Mouse (Mus musculus) megakaryocyte, adult 5-6 weeks (primary cell): ENCODE data around the gene Rcc1. TPM values are rescaled to one million over a fixed set of nuclear protein-coding genes. Genes with fewer than 3 reads are reported as not detected.
A peak's percentile ranks its signal among the peaks of the same experiment; 100 is the strongest.

Experiments
- ATAC-seq: 2 replicates; pipeline ENCODE4 v1.8.0; 2016; ENCODE audit warnings: mild to moderate bottlenecking, inconsistent platforms; ENCODE audit not compliant: poor library complexity, severe bottlenecking
- total RNA-seq, 2 experiments: library from RNA; stranded (forward) in 1 of 2; stranded (reverse) in 1 of 2; fragments of 153-499, 151-499 nt in 1 of 2; fragments of 221-1000, 200-1000 nt in 1 of 2; gene quantifications; 2 replicates each; pipeline versions ENCODE4 v1.2.3 to v1.2.4; 2015 to 2017

Rcc1 gene
- total RNA-seq (2015) (14.0 TPM in 2 replicates), total RNA-seq (2017) (20.4 and 21.0 TPM in 2 replicates)

- peak; percentile 96 for ATAC-seq
Measured at GRCm38 (mm10) chr4:132353481-132353885, at the start of gene Rcc1. Rcc1 (minus strand) TSS chr4:132353605.

DNA sequence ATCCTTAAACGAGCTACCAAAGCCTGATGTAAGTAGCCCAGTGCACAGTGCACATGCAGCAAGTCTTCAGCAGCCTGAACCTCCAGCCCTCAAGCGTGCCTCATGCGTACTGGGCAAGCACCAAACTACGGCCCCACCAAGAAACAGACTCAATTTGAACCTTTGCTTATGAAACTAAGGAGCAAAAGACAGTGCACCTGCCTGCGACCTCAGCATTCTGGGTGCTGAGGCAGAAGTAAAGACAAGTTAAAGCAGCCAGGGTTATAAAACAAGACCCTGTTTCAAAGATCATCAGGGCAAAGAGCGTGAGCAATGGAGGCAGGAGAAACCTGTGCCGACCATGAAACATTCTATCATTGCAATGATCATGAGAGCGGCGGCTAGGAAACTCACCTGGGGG is 47.6 kb upstream of the Rcc1 start:
- ATAC-seq: no peak

- no peak for ATAC-seq
Measured at GRCm38 (mm10) chr4:132398863-132399262, 45.5 kb upstream of the Rcc1 start.

GRCm38 (mm10) chr4:132398045-132398774 is 44.8 kb upstream of the Rcc1 start:
- ATAC-seq: 0 out of 2 replicates have a peak, but pooled peaks have one; percentile 49

DNA sequence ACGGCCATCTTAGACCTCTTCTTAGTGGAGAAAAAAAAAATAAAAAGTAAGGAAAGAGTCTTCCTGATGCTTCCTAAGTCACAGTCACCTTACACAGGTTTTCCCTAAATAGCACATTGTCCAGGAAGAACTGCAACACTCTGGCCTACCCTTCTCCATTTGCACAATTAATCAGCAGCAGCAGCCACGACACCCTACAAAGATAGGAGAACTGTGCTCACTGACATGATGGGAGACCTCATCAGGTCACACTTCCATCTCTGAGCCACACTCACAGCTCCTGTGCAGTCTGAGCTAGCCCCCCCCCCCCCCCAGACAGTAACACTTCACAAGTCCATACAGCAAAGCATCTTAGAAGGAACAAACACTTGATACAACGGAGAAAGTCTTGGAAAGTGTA is 43.7 kb upstream of the Rcc1 start:
- no peak for ATAC-seq

- ATAC-seq: no peak
Measured at GRCm38 (mm10) chr4:132396251-132396650, 42.8 kb upstream of the Rcc1 start.

DNA sequence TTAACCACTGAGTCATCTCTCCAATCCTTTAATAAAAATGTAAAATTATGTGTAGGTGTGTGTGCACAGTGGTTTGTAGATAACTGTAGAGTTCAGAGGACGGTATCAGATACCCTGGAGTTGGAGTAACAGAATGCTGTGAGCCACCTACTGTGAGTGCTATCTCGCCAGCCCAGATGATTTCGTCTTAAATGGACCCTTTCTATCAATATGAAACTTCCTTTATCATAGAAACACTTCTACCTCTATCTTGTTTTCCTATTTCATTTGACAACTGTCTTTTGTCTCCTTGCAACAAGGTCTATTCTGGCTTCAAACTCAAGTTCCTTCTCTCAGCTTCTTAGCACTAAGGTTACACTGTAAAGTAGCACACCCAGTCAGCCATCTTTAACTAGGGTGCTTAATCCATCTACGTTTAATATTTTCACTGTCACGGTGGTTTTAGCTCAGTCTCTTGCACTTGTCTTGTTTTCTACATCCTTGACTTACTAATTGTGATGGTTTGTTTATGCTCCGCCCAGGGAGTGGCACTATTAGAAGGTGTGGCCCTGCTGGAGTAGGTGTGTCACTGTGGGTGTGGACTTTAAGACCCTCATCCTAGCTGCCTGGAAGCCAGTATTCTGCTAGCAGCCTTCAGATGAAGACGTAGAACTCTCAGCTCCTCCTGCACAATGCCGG is 37.8 kb upstream of the Rcc1 start:
- no peak for ATAC-seq

DNA sequence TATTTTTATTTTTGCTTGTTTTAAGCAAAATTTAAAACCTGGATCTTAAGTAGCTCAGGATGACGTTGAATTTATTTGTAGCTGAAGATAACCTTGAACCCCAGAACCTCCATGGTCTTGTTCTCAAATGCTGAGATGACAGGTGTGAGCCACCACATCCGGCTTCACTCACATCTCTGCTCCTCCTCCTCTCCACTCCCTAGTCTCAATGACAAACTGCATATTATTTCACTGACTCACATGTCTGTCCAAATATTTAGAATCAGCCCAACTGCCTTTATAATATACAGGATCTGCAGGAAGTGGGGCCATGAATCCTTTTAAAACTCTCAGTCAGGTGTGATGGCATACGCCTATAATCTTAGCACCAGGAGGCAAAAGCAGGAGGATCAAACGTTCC is 35.9 kb upstream of the Rcc1 start:
- ATAC-seq: no peak

- no peak for ATAC-seq
Measured at GRCm38 (mm10) chr4:132387617-132388016, 34.2 kb upstream of the Rcc1 start.

DNA sequence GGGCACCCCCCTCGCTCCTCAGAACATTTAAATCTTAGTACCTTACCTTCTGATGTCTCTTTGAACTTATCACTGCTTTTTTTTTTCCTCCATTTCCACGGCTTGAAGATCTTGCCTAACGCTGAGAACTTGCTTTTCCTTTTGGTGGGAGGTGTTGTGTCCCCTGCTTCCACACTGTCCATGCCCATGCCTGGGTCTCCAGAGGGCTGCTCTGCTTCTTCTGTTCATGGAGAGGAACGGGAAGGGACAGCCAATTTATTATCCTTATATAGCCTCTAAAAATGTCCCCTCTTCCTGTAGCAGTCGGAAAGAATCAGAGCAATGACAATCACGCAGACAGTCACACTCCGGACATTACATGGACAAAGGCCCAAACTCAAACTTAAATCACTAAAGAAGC is 33.4 kb upstream of the Rcc1 start:
- ATAC-seq: no peak

DNA sequence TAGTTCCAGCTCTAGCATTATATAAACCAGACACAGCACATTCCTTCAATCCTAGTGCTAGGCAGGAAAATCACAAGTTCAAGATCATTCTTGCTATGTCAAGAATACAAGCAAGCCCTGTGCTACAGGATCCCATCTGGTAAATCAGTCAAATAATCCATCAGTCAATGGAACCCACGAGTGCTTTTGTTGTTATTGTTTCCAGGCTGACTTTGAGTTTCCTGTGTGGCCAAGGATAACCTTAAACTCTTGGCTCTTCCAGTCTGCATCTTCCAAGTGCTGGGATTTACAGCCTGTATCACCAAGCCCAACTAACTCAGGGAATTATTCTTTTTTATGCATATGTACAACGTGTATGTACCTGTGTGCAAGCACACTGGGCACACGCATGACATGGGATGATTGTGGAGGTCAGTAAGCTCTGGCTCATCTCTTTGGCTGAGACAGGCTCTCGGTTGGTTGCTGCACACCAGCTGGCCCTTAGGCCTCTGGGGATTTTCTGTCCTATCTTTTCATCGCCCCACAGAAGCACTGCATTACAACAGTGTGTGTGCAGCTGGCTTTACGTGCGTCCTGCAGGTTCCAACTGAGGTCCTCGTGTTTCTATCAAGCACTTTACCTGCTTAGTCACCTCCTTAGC is 32.5 kb upstream of the Rcc1 start:
- no peak for ATAC-seq

DNA sequence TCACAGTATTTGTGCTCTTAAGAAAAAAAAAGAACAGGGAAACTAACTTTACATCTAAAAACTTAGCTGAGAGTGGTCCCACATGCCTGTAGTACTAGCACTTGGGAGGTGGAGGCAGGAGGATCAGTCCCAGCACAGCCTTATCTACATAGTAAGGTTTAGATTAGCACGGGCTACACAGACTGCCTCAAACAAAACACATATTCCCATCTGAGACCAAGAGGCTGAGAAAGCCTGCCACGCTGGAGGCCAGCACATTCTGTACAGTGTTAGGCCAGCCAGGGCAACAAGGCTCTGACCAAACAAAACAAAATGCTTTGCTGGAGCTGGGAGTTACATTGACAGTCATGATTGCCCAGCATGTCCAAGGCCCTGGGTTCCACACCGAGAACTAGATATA is 30.1 kb upstream of the Rcc1 start:
- no peak for ATAC-seq

DNA sequence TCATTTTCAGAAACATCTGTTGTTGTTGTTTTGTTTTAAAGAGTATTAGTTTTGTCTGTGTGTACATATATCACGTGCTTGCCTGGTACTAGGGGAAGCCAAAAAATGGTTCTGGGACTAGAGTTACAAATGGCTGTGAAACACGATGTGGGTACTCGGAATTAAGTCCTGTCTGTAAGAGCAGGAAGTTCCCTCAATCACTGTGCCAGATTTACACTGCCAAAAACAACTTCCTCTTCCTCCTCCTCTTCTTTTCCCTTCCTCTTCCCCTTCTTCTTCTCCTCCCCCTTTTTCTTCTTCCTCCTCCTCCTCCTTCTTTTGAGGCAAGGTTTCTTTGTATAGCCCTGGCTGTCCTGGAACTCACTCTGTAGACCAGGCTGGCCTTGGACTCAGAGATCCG is 28.9 kb upstream of the Rcc1 start:
- no peak for ATAC-seq

- ATAC-seq: no peak
Measured at GRCm38 (mm10) chr4:132380965-132381616, 27.7 kb upstream of the Rcc1 start.

DNA sequence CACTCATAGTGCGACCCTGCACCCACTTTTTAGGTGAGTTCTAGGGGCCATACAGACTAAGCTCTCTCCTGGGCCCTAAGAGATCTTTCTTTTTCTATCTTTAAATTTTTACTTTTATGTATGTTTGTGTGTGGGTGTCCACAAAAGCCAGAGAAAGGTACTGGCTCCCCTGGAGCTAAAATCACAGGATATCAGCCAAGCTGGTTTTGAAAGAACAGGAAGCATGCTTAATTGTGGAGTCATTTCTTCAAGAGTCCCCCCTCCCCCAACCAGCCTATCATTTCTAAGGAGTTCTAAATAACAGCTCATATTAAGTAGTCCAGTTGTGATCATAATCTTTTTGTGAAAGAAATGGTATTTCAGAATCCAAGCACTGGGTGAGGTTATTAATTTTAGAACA is 20.4 kb upstream of the Rcc1 start:
- no peak for ATAC-seq

DNA sequence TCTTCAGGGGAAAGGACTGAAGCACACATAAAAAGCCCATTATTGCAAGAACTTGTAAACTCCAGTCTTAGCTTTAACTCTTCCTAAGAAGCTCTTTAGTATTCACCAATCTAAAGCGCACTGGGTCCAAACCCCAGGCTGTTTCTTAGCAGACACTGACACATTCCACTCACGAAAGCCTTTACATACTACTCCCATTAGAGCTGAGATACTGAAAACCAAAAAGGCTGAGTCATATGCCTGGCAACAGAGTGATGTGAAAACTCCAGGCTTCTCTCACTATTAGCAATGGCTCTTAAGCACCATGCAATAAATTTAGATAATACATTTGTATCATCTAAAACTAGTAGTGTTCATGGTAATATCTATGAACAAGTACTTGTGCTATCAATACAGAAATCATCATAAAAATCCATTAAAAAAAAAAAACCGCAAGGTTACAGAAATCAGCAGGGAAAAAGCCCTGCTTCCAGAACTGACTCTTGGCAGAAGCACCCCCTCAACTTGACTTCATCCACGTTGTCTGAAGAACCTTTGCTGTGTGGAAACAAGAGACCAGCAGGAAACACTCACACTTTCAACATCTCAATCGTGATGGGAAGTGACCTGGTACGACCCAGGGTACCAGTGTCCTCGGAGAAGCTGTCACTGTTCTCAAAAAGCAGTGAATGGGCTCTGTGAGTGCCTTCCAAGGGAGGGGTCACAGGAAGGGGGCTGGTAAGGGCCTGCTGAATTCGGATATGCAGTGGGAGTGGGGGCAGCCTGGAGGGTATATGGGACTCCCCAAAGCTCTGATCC is 16.7 kb upstream of the Rcc1 start:
- ATAC-seq: no peak

GRCm38 (mm10) chr4:132367480-132368201 is 14.2 kb upstream of the Rcc1 start:
- ATAC-seq: no peak

- ATAC-seq: no peak
Measured at GRCm38 (mm10) chr4:132365450-132366060, 12.2 kb upstream of the Rcc1 start.

DNA sequence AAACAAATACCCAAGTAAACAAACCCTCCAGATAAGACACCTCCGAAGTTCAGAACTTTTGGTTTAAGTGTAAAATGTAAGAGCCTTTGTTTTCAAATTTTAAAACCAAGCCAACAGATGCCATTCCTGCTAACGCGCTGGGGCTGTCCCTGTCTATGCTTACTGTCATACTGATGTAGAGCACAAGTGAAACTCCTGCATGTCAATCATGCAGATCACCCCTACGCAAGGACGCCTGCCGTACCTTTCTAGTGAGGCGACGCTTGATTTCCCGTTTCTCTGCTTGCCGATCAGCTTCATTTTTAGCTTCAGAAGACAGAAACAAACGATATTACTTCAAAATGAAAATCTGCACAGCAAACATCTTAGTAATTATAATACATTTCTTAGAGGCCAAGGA is 10.1 kb upstream of the Rcc1 start:
- ATAC-seq: no peak

DNA sequence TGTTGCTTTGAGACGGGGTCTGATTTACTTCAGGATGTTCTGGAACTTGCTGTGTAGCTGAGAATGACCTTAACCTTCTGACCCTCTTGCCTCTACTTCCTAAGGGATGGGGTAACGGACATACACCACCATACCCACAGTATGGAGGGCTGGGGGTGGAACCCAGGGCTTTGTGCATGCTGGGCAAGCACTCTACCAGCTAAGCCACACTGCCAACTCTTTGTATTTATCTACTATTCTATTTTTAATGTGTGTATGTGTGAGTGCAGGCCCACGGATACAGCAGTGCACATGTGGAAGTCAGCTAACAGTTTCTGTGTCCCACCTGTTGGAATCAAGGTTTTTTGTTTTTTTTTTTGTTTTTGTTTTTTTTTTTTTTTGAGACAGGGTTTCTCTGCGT is 6.1 kb upstream of the Rcc1 start:
- ATAC-seq: no peak
